Mouse (Mus musculus): ENCODE data around the gene Exoc3l. TPM values are rescaled to one million over a fixed set of nuclear protein-coding genes. Genes with fewer than 3 reads are reported as not detected.
A peak's percentile ranks its signal among the peaks of the same experiment; 100 is the strongest.

Exoc3l gene
- total and polyA plus RNA-seq, 3 experiments = 4.4 to 10.9 (median 7.5) TPM

- H3K79me2 ChIP-seq (replicated peaks; ENCODE audit: control insufficient read depth, extremely low read depth, insufficient read depth, poor library complexity, severe bottlenecking) = peaks cover 14% of the 10 kb centered on the region
- peak overlapping the region; percentile 75 to 95 (median 84) for H3K4me3 ChIP-seq (replicated peaks in 1 of 3; ENCODE audit: low read depth in 2 of 3, low read length in 2 of 3, poor library complexity in 1 of 3)
- dilution Hi-C loops (cut with MboI; ENCODE audit: extremely low pct_ligation_motif_present, extremely low pct_unique_long_range_greater_than_20kb, low sequenced_read_pairs) (no loop called here), in situ Hi-C loops (cut with MboI; ENCODE audit: low pct_ligation_motif_present, low pct_unique_long_range_greater_than_20kb, low sequenced_read_pairs) (no loop called here)
- TF ChIP-seq MXI1 (IDR thresholded peaks at IDR 0.05; ENCODE audit: low read depth, low read length) (no peak), TCF12 (IDR thresholded peaks at IDR 0.05; ENCODE audit: low read depth, low read length) (no peak), NELFE (IDR thresholded peaks at IDR 0.05; ENCODE audit: low read depth, low read length) (no peak), SMC3 (IDR thresholded peaks at IDR 0.05; ENCODE audit: low read depth, low read length) (no peak), USF1 (IDR thresholded peaks at IDR 0.05; ENCODE audit: low read depth, low read length) (no peak), CHD1 (IDR thresholded peaks at IDR 0.05; ENCODE audit: low read depth, low read length) (no peak), MAFK (IDR thresholded peaks at IDR 0.05; ENCODE audit: insufficient replicate concordance, low read length) (no peak), BHLHE40 (IDR thresholded peaks at IDR 0.05; ENCODE audit: low read depth, low read length) (no peak), EP300 (IDR thresholded peaks at IDR 0.05; ENCODE audit: low read length) (no peak), E2F4 (IDR thresholded peaks at IDR 0.05; ENCODE audit: insufficient replicate concordance, low read depth, low read length) (no peak), ZKSCAN1 (IDR thresholded peaks at IDR 0.05; ENCODE audit: borderline replicate concordance, low read depth, low read length) (no peak)
- peaks cover 49 to 61% of the 10 kb centered on the region in 2 experiments for H3K36me3 ChIP-seq (replicated peaks in 1 of 2; ENCODE audit: control insufficient read depth in 1 of 2, insufficient read depth in 1 of 2, low read length in 1 of 2)
- no peaks in the 10 kb centered on the region for H3K9me3 ChIP-seq (replicated peaks; ENCODE audit: low read length)
- no peak for DNase-seq (ENCODE audit: extremely low read depth)
- peak overlapping the region; percentile 84 for H3K9ac ChIP-seq (ENCODE audit: insufficient read depth, low read depth)
- H3K4me2 ChIP-seq (ENCODE audit: insufficient read depth, low read depth, poor library complexity, severe bottlenecking) = peak overlapping the region; percentile 83
- H3K27ac ChIP-seq (ENCODE audit: insufficient read depth, low read depth) = no peak overlapping the region
- no peaks in the 10 kb centered on the region for H3K27me3 ChIP-seq (replicated peaks)
- peaks cover 3 to 22% of the 10 kb centered on the region in 2 experiments for H3K4me1 ChIP-seq (ENCODE audit: control insufficient read depth in 1 of 2, insufficient read depth in 2 of 2)
Measured at GRCm38 (mm10) chr8:105326968-105327367, 31.1 kb upstream of the Exoc3l start.

DNA sequence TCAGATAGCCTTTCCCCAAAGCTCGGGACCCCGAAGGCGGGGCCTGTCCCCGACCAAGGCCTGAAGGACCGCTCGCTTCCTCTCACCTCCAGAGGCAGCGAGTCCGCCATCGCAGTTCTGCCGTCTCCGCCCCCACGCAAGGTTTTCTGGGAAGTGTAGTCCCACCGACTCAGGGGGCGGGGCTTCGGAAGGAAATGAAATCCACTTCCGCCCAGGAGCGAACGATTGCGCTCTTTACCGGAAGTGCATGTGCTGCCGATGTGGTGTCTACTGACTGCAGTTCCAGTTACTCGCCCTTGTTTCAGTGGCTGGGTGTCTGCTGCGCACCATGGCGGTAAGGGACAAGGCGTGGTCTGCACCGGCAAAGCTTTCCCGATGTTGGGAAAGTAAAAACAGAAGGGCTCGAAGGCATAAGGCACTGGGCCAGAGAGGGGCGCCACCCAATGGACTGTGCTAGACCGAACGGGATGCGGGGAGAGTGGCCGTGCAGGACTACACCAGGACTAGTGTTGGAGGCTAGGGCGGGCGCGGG, 30.3 kb upstream of the Exoc3l start, which contains the start of the genes Lrrc29 and Tmem208:
Gene Lrrc29 (minus strand): TSS at position 138 of the 532 bp plus-strand sequence.
Gene Tmem208 (plus strand): TSS at position 214 of the 532 bp plus-strand sequence.
- dilution Hi-C loops (cut with MboI; ENCODE audit: extremely low pct_ligation_motif_present, extremely low pct_unique_long_range_greater_than_20kb, low sequenced_read_pairs) (no loop called here), in situ Hi-C loops (cut with MboI; ENCODE audit: low pct_ligation_motif_present, low pct_unique_long_range_greater_than_20kb, low sequenced_read_pairs) (no loop called here)
- Histone ChIP-seq H3K9me3 (replicated peaks; ENCODE audit: low read length) (no peaks in the 10 kb centered on the region), H3K9ac (ENCODE audit: insufficient read depth, low read depth) (peak within 1 kb of the TSS; percentile 84), H3K4me3 (replicated peaks in 1 of 3; ENCODE audit: low read depth in 2 of 3, low read length in 2 of 3, poor library complexity in 1 of 3) (peak within 1 kb of the TSS; percentile 75 to 95 (median 84)), H3K79me2 (replicated peaks; ENCODE audit: control insufficient read depth, extremely low read depth, insufficient read depth, poor library complexity, severe bottlenecking) (peaks cover 14% of the 10 kb centered on the region), H3K27me3 (replicated peaks) (no peaks in the 10 kb centered on the region), H3K36me3 (replicated peaks in 1 of 2; ENCODE audit: control insufficient read depth in 1 of 2, insufficient read depth in 1 of 2, low read length in 1 of 2) (peaks cover 43 to 55% of the 10 kb centered on the region in 2 experiments), H3K4me1 (ENCODE audit: control insufficient read depth in 1 of 2, insufficient read depth in 2 of 2) (peaks cover 3 to 22% of the 10 kb centered on the region in 2 experiments), H3K4me2 (ENCODE audit: insufficient read depth, low read depth, poor library complexity, severe bottlenecking) (peak within 1 kb of the TSS; percentile 85), H3K27ac (ENCODE audit: insufficient read depth, low read depth) (peak within 1 kb of the TSS; percentile 58)
- peak; percentile 98 for DNase-seq (ENCODE audit: extremely low read depth)
- TF ChIP-seq JUN (IDR thresholded peaks at IDR 0.05; ENCODE audit: insufficient read depth, low read depth, low read length) = no peak
- peak; percentile 94 for TF ChIP-seq KAT2A (IDR thresholded peaks at IDR 0.05; ENCODE audit: insufficient replicate concordance, low read length)
- no peak for TF ChIP-seq ETS1 (conservative IDR thresholded peaks at IDR 0.05; ENCODE audit: low read depth, low read length)
- TF ChIP-seq MEF2A (IDR thresholded peaks at IDR 0.05; ENCODE audit: borderline replicate concordance, low read depth, low read length) = 0 out of 2 replicates have a peak, but pooled peaks have one; percentile 40
- peak; percentile 85; the same call in 1 of the 2 replicates for TF ChIP-seq POLR2AphosphoS2 (IDR thresholded peaks at IDR 0.05; ENCODE audit: low read depth, low read length)
- TF ChIP-seq MAX (IDR thresholded peaks at IDR 0.05; ENCODE audit: low read length) = peak; percentile 55; the same call in 1 of the 2 replicates
- peak; percentile 55; the same call in 1 of the 2 replicates for TF ChIP-seq NRF1 (IDR thresholded peaks at IDR 0.05; ENCODE audit: low read depth, low read length)
- TF ChIP-seq MAZ (IDR thresholded peaks at IDR 0.05; ENCODE audit: low read depth, low read length) = no peak
- TF ChIP-seq CHD1 (IDR thresholded peaks at IDR 0.05; ENCODE audit: low read depth, low read length) = no peak
- TF ChIP-seq TBP (conservative IDR thresholded peaks at IDR 0.05; ENCODE audit: low read depth, low read length) = peak; percentile 88
- TF ChIP-seq CHD2 (IDR thresholded peaks at IDR 0.05; ENCODE audit: low read length) = no peak; the same call in 1 of the 2 replicates
- TF ChIP-seq BHLHE40 (IDR thresholded peaks at IDR 0.05; ENCODE audit: low read depth, low read length) = peak; percentile 56; the same call in 1 of the 2 replicates
- no peak for TF ChIP-seq USF2 (conservative IDR thresholded peaks at IDR 0.05; ENCODE audit: low read depth, low read length)
- TF ChIP-seq SMC3 (IDR thresholded peaks at IDR 0.05; ENCODE audit: low read depth, low read length) = peak; percentile 39
- peak; percentile 97 for TF ChIP-seq POLR2A (IDR thresholded peaks at IDR 0.05; ENCODE audit: low read depth, low read length)
- TF ChIP-seq CTCF (conservative IDR thresholded peaks at IDR 0.05 in 1 of 2, IDR thresholded peaks at IDR 0.05 in 1 of 2; ENCODE audit: low read depth in 2 of 2, low read length in 2 of 2) = peak in 1 of 2 experiments; percentile 64; a peak in 2 of 4 replicates
- TF ChIP-seq E2F4 (IDR thresholded peaks at IDR 0.05; ENCODE audit: insufficient replicate concordance, low read depth, low read length) = no peak
- peak; percentile 69; the same call in 1 of the 2 replicates for TF ChIP-seq UBTF (IDR thresholded peaks at IDR 0.05; ENCODE audit: low read depth, low read length)
- TF ChIP-seq ZKSCAN1 (IDR thresholded peaks at IDR 0.05; ENCODE audit: borderline replicate concordance, low read depth, low read length) = no peak
- no peak for TF ChIP-seq RCOR1 (conservative IDR thresholded peaks at IDR 0.05; ENCODE audit: low read depth, low read length)
- peak; percentile 10; the same call in 1 of the 2 replicates for TF ChIP-seq RAD21 (IDR thresholded peaks at IDR 0.05; ENCODE audit: low read depth, low read length)
- no peak for TF ChIP-seq PAX5 (IDR thresholded peaks at IDR 0.05; ENCODE audit: low read length)
- TF ChIP-seq HCFC1 (IDR thresholded peaks at IDR 0.05; ENCODE audit: low read depth, low read length) = peak; percentile 98
- TF ChIP-seq JUND (conservative IDR thresholded peaks at IDR 0.05; ENCODE audit: low read depth, low read length) = no peak
- TF ChIP-seq USF1 (IDR thresholded peaks at IDR 0.05; ENCODE audit: low read depth, low read length) = no peak
- 0 out of 2 replicates have a peak, but pooled peaks have one; percentile 43 for TF ChIP-seq IRF4 (IDR thresholded peaks at IDR 0.05; ENCODE audit: low read depth, low read length)

All from CH12.LX (cell line).